Mouse (Mus musculus) heart, adult 8-10 months (tissue): Measurements from ENCODE around the gene Sec24c. TPM values are rescaled to one million over a fixed set of nuclear protein-coding genes. Genes with fewer than 3 reads are reported as not detected.
"Not testable (repeated sequence)": the region's sequence is repeated elsewhere in the genome, so short reads cannot be mapped to it uniquely, and the experiment has no call there.

Experiments used
- DNase-seq: peaks from one replicate; pipeline ENCODE4 v3.0.0; 2022; ENCODE audit warnings: low spot score
- total RNA-seq, 4 experiments: library from RNA; stranded (reverse); gene quantifications; 2 replicates each; pipeline ENCODE4 v1.2.4; 2022

Gene Sec24c
- total RNA-seq = 100 to 1,000 TPM in 3 of 4 experiments, 10 to 100 TPM in 1; 97.9 to 110 (median 103) TPM

GRCm38 (mm10) chr14:20674064-20674833 lies at the start of gene Sec24c:
TSS of gene Sec24c (plus strand) at chr14:20674308.
- DNase-seq = peak; percentile 98

- DNase-seq = no peak
Observed at GRCm38 (mm10) chr14:20626447-20626846, 47.7 kb upstream of the Sec24c start.

- no peak for DNase-seq
Observed at GRCm38 (mm10) chr14:20626971-20627370, 47.1 kb upstream of the Sec24c start.

- DNase-seq = no peak
Observed at GRCm38 (mm10) chr14:20631253-20631652, 42.9 kb upstream of the Sec24c start.

DNA sequence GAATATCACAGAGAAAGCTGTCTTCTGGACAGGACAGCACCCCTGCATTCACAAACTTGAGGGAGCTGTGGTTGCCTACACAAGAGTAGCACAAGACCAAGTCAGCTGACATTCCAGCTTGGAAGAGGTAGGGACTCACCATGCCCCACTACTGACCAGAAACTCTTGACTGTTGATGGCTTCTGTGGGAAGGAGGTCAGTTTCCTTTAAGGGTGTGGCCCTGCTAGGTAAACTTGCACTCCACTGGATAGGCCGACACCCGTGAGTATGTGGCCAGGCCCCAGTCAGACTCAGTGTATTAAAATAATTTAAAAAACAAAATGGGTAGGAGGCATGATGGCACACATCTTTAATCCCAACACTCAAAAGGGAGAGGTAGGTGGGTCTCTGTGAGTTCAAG lies 38.6 kb upstream of the Sec24c start:
- no peak for DNase-seq

DNA sequence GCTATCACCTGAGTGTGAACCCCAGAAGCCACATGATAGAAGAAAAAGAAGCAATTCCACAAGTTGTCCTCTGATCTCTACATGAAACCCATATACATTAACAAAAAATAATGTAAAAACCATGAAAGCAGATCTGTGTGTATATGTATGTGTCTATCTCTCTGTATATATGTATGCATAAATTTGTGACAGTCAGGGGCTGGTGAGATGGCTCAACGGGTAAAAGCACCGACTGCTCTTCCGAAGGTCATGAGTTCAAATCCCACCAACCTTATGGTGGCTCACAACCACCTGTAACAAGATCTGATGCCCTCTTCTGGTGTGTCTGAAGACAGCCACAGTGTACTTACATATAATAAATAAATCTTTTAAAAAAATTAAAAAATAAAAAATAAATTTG lies 37.1 kb upstream of the Sec24c start:
- not testable (repeated sequence) for DNase-seq

DNA sequence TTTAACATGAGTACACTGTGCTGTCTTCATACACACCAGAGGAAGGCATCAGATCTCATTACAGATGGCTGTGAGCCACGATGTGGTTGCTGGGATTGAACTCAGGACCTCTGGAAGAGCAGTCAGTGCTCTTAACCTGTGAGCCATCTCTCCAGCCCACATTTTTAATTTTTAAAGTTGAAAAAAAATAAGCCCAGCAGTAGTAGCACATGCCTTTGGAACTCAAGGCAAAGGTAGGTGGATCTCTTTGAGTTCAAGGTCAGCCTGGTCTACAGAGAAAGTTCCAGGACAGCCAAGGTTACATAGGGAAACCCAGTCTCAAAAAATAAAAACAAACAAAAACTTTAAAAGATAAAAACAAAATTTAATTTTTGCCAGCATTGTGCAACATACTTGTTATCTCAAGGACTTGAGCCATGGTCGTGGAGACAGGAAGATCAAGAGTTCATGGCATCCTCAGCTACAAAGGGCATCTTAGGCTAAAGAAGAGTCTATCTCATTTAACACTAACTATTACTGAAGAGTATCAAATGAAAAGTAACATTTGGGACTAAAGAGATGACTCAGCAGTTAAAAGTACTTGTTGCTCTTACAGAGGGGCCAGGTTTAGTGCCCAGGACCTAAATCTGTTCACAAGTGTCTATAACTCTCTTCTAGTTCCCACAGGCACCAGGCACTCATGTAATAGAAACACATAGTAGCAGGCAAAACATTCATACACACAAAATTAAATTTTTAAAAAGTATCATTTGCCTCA lies 36.1 kb upstream of the Sec24c start:
- no peak for DNase-seq

GRCm38 (mm10) chr14:20638702-20639101 lies 35.4 kb upstream of the Sec24c start:
- no peak for DNase-seq

- no peak for DNase-seq
Observed at GRCm38 (mm10) chr14:20639918-20640619, 34.0 kb upstream of the Sec24c start.

GRCm38 (mm10) chr14:20640644-20641437 lies 33.3 kb upstream of the Sec24c start, which contains the start of gene Usp54:
TSS of gene Usp54 (minus strand) at chr14:20641063.
- peak; percentile 97 for DNase-seq

GRCm38 (mm10) chr14:20641438-20641875 lies 32.7 kb upstream of the Sec24c start:
- no peak for DNase-seq

DNA sequence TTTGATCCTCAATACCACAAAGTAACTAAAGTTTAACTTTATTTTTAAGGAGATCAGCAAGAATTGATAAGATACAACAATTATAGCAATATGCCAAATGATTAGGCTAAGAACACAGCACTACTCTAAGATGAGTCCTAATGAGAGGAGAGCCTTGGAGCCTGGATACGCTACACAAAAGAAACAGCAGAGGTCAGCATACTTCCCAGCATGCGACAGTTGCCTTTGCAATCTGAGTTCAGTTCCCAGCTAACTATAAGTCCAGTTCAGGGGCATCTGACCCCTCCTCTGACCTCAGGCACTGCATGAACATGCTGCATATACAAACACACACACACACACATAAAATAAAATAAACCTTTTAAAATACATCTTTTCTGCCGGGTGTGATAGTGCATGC lies 28.6 kb upstream of the Sec24c start:
- DNase-seq = no peak

- DNase-seq = no peak
Observed at GRCm38 (mm10) chr14:20646381-20646780, 27.7 kb upstream of the Sec24c start.

DNA sequence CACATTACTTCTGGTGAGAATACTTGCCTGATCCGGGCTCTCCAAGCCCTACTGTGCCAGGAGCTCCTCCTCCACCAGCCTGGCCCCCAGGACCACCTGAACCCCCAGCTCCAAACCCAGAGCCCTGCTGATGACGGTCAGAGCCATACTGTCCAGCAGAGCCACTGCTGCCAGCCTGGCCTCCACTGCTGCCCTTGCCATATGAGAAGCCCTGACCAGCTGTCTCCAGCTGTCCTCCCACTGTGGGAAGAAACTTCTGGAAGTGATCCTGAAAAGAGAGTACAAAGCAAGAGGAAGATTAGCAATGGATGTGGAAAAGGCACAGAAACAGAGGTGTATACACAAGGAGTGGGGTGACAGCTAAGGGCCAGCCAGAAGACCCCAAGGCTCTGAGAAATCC lies 23.1 kb upstream of the Sec24c start:
- DNase-seq = no peak

DNA sequence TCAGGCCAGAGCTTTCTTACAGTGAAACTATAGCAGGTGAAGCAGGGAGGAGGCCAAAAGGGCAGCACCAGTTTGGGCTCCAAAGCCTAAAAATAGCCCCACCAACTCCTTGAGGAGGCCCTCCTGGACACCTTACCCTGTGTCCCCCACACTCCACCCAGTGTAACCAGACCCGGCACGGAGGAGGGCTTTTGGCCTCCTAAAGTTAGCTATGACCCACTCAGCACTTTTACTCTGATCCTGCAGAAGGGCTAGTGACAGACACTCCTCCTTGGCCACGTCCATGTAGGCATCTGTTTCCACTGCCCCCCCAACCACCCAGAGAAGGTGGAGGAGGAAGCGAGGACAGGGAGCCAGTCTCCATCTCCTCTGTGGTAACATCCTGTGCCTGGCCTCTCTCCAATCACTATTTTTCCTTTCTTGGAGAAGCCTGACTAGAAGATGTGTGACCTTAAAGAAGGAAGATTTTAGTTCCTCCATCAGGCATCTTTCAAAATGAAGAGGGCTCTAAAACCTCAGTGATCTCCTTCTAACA lies 22.3 kb upstream of the Sec24c start:
- DNase-seq = no peak

DNA sequence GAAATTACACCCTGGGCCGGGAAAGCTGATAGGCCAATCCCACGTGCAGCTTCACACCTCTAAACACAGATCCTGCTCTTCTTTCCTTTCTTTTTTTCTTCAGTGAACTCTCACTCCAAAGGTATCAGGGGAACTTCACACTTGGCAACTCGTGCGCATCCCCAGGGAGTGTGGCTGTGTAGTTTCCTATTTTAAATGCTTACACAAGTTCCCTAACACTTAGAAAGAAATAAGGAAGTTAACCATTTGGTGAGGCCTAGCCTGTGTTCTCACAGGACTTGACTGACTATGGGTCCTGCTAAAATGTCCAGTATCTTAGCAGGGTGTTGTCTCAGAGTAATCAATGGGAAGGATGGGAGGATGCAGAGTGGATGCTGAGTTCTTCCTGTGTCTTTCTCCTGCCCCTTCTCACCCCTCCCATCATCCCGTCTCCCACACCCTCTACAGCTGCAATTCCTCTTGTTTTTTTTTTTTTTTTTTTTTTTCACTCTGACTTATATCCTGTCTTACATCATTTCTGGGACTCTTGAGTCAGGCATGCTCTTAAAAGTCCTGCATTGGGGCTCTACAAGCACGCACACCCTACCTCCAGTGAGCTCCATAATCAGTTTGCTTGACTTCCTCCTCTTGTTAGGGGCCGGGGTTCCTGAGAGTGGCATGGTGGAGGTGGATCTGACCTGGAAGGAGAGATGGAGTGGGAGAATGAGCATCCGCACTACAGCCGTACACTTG lies 19.3 kb upstream of the Sec24c start:
- DNase-seq = no peak

GRCm38 (mm10) chr14:20655731-20656130 lies 18.4 kb upstream of the Sec24c start:
- DNase-seq = no peak

GRCm38 (mm10) chr14:20656361-20656760 lies 17.7 kb upstream of the Sec24c start, which contains the start of gene Myoz1:
TSS of gene Myoz1 (minus strand) at chr14:20656540.
- no peak for DNase-seq

GRCm38 (mm10) chr14:20658326-20658725 lies 15.8 kb upstream of the Sec24c start:
- DNase-seq = peak; percentile 69

GRCm38 (mm10) chr14:20658902-20659301 lies 15.2 kb upstream of the Sec24c start:
- DNase-seq = no peak
